Mouse (Mus musculus) brown adipose tissue, adult 24 weeks (tissue): ENCODE data around the gene Arhgef1. TPM values are rescaled to one million over a fixed set of nuclear protein-coding genes. Genes with fewer than 3 reads are reported as not detected.

Experiments
- H3K27ac ChIP-seq: fragments of 200-500 bp; replicated peaks from 2 replicates; pipeline ENCODE4 v1.5.1; 2012; ENCODE audit warnings: low read depth, mild to moderate bottlenecking, low read length
- H3K4me1 ChIP-seq: fragments of 200-500 bp; 2 replicates; pipeline ENCODE4 v1.6.1; 2012; ENCODE audit warnings: low read length, mixed read lengths; ENCODE audit not compliant: control insufficient read depth, insufficient read depth, insufficient read length
- H3K4me3 ChIP-seq: fragments of 200-500 bp; 2 replicates; pipeline ENCODE4 v1.5.1; 2012; ENCODE audit warnings: low read depth, mild to moderate bottlenecking, low read length, moderate library complexity; ENCODE audit not compliant: insufficient read depth
- polyA plus RNA-seq: library from polyadenylated mRNA; stranded (reverse); fragments of >200 nt; gene quantifications from 2 replicates; pipeline ENCODE4 v1.2.4, GENCODE M21; 2012; ENCODE audit not compliant: missing spikeins, insufficient read depth, insufficient read length

Gene Arhgef1
- polyA plus RNA-seq = 26.1 and 28.4 TPM in 2 replicates

DNA sequence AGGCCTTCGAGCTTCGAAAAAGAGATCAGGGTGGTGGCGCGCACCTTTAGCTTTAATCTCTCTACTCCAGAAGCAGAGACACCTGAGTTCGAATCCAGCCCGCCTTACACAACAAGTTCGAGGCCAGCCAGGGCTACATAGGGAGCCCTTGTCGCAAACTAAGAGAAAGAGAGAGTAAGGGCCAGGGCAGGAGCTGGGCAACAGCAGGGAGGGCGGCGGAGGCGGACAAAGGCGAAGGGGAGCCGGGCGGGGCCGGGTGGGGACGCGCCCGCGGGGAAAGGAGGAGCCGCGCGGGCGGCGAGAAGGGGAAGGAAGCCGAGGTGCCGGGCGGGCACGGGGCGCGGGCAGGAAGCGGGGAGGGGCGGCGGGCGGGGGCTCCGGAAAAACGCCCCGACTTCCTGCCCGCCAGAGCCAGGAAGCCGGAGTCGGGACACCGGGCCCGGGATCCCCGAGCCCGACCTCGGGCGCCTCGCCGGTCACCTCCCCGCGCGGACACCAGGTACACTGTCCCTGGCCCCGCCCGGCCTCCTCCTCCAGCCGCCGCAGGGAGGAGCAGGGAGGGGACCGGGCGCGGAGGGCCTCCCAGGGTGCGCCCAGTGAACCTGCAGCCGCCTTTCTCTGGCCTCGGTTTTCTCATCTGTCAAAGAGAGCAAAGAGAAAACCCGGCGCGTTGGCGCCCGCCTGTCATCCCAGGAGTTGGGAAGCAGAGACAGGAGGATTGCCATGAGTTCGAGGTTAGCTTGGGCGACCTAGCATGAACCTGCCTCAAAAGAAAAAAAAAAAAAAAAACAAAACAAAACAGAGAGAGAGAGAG, at the start of gene Arhgef1:
Gene Arhgef1 (plus strand): TSS at position 283 of the 814 bp plus-strand sequence.
- peak within 1 kb of the TSS; percentile 96 for H3K27ac ChIP-seq
- peak within 1 kb of the TSS; percentile 86 for H3K4me3 ChIP-seq
- no peaks in the 10 kb centered on the region for H3K4me1 ChIP-seq

DNA sequence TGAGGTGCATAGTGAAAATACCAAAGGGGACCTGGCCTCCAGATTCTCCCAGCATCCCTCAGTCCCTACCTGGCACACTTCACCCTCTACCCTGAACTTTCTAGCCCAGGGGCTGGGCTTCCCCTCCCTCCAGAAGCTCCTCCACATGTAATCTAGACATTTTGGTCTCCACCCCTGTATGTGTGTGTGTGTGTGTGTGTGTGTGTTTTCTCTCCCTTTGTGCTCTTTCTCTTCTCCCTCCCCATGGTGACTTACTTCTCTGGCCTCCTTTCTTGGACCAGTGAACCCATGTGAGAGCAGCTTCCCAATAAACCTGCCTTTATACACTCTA, 49.5 kb upstream of the Arhgef1 start:
- 0 out of 2 replicates have a peak, but pooled peaks cover 2% of the 10 kb centered on the region for H3K4me1 ChIP-seq
- no peak overlapping the region for H3K27ac ChIP-seq
- no peak overlapping the region for H3K4me3 ChIP-seq

DNA sequence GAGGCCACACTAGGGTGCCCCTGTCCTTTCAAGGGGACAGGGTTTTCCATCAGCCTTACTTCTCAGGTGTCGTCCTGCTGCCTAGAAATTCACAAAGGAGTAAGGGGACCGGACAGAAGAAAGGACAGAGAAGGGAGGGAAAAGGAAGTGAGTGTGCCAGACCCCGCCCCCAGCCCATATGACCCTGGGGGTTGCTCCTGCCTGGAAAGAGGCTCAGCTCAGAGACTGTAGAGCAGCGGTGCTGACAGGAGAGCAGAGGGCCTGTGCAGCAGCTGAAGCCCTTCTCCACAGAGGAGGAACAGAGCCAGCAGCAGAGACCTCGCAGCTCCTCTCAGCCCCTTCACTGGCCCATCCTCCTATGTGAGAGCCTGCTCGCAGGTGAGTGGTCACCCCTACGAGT, 49.0 kb upstream of the Arhgef1 start:
- H3K4me3 ChIP-seq = no peak overlapping the region
- 0 out of 2 replicates have a peak, but pooled peaks cover 2% of the 10 kb centered on the region for H3K4me1 ChIP-seq
- H3K27ac ChIP-seq = no peak overlapping the region

DNA sequence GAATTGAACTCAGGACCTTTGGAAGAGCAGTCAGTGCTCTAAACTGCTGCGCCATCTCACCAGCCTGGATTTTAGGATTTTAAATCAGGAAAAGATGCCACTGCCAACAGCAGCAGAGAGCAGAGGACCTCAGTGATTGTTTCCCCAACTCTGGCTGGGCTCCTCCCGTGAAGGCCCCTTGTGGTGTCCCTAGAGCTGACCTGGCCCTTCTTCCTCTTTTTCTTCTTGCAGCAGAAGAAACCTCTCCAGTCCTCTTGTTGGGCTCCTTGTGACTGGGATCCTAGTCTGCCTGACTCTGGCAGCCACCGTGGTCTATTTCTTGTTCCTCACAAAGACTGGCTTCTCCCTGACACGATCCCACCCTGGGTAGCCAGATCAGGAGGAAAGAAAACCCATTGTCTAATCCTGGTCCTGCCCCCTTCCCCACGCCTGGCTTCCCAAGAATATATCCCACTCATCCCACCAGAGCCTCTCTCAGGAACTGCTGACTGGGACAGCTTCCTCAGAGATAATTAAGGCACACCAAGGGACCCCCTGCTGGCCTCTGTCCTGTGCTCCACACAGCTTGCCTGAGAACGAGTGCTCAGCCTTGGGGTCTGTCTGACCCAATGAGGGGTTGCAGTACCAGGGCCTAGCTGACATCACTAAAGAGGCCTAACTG, 46.1 kb upstream of the Arhgef1 start:
- H3K4me3 ChIP-seq = no peak overlapping the region
- no peak overlapping the region for H3K27ac ChIP-seq
- no peaks in the 10 kb centered on the region for H3K4me1 ChIP-seq

DNA sequence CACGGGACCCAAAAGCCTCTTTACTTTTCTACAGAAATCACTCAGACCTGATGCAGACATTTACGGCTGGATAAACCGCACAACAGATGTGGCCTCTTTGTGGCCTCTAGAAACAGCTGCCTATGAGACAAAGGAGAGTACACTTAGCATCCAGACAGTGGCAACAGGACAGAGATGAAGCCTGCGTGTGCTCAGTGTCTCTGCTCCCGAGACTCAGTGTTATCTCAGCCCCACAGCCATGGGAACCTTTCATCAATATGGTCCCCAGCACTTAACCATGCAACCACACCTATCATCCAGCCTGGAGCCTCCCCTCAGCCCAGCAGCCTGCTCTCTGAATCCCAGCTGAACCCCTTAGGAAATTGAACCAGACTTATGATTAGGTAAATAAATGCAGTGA, 43.5 kb upstream of the Arhgef1 start:
- H3K4me1 ChIP-seq = no peaks in the 10 kb centered on the region
- H3K4me3 ChIP-seq = no peak overlapping the region
- no peak overlapping the region for H3K27ac ChIP-seq

DNA sequence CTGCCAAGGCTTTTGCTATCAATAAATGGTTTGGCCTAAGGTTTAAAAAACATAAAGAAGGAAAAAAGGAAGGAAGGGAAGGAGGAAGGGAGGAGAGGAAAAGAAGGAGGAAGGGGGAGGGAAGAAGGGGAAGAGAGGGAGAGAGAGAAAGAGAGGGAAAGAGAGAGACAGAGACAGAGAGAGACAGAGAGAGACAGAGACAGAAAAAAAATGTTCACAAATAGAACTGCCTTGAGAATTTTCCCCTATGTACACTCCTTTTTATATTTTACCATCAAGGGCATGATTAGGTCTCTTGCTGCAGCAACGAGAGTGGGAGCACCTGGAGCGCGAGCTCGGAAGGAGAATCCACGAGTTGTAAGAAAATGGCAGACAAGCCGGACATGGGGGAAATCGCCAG, 40.8 kb upstream of the Arhgef1 start, which contains the start of gene Gm9844:
Gene Gm9844 (plus strand): TSS at position 301 of the 400 bp plus-strand sequence.
- Histone ChIP-seq H3K4me3 (no peak within 1 kb of the TSS), H3K4me1 (no peaks in the 10 kb centered on the region), H3K27ac (no peak within 1 kb of the TSS)

DNA sequence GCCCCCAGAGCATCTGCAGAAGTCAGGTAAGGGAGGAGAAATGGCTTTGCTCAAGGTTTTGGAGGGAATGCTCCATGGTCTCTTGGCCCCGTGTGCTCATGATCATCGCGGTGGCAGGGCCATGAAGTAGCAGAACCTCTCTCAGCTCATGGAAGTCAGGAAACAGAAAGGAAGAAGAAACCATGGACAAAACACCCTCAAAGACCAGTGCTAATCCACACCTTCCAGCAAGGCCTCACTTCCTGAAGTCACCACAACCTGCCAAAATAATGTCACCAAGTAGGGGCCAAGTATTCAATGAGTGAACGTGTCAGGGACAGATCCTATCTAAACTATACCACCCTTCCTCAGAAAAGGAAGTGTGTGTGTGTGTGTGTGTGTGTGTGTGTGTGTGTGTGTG, 39.9 kb upstream of the Arhgef1 start:
- Histone ChIP-seq H3K27ac (no peak overlapping the region), H3K4me3 (no peak overlapping the region), H3K4me1 (no peaks in the 10 kb centered on the region)

DNA sequence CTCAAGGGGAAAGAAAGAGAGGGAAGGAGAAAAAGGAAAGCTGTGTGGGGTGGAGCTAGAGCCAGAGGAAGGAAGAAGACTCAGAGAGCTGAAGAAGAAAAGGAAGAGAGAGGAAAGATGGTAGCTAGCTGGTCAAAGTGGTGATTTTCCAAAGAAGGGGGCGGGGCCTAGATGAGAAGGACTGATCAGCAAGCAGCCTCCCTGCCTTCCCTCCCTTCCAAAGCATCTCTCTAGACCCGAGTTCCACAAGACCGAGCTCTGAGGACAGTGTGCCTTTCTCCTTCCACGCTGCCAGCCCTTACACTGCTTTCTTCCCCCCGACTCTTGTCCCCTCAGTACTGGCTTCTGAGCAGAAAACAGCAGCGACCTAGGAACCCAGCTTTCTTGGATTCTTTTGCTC, 38.6 kb upstream of the Arhgef1 start:
- Histone ChIP-seq H3K4me1 (no peaks in the 10 kb centered on the region), H3K27ac (no peak overlapping the region), H3K4me3 (no peak overlapping the region)

DNA sequence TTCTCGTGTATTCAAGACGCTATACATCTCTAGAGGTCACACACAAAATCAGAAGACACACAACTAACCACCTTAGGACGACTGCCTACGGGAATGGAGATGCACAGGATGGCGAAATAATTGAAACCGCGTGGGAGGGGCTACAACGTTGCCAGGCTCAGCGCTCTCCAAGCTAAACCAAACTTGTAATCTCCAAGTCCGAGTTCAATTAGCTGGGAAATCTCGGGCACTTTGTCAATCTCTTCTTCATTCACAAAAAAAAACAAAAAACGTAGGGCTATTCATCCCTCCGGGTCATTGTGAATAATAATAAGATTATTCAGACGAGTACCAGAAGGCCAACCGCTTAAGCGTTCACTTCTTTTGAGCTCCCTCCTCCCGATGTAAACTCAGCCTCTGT, 33.6 kb upstream of the Arhgef1 start:
- no peak overlapping the region for H3K4me3 ChIP-seq
- no peaks in the 10 kb centered on the region for H3K4me1 ChIP-seq
- no peak overlapping the region for H3K27ac ChIP-seq

DNA sequence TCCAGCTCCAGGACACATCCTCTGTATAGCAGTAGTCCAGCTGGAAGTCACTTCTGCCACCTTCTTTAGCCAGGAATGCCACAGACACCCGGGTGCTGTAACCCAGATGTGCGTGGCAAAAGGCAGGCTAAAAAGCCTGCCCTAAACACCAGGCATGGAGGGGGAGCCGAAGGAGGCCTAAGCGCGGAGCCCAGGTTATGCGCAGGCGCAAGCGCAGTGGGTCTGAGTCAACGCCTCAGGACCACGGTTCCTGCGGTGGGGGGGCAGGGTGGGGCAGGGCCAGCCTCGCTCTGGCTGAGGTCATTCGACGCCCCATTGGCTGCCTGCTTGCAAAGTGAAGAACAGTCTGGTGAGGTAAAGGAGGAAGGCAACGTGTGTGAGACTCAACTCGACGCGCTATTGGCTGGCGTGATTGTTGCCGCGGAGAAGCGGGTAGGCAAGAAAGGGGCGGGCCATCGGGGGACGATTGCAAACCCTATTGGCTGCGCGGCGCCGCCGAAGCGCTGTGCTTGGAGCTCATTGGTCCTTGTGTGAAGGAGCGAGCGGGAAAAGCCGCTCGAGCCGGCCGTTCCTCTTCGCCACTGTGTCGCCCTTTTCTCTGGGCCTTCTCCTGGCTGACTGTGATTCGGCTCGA, 33.1 kb upstream of the Arhgef1 start, which contains the start of the genes Lypd4 and Dmrtc2:
Gene Lypd4 (minus strand): TSS at position 410 of the 634 bp plus-strand sequence.
Gene Dmrtc2 (plus strand): TSS at position 526 of the 634 bp plus-strand sequence.
- no peak within 1 kb of the TSS for H3K4me3 ChIP-seq
- no peaks in the 10 kb centered on the region for H3K4me1 ChIP-seq
- H3K27ac ChIP-seq = no peak within 1 kb of the TSS

DNA sequence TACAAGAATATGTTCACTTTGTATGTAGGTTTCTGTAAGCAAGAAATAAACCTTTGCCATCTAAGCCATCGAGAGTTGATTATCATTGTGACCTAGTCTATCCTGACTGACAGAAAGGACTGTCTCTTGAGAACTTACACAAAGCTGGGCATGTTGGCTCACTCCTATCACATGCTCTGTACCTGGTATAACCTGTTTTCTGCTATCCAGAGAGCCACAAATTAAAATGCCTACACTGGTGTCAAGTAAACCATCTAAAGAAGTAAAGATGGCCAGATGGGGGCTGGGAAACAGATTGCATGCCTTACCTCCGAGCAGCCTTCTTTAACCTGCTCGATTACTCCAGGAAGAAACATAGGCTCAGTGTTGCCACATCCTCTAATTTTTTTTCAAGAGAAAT, 25.1 kb upstream of the Arhgef1 start:
- H3K4me1 ChIP-seq = no peaks in the 10 kb centered on the region
- no peak overlapping the region for H3K4me3 ChIP-seq

DNA sequence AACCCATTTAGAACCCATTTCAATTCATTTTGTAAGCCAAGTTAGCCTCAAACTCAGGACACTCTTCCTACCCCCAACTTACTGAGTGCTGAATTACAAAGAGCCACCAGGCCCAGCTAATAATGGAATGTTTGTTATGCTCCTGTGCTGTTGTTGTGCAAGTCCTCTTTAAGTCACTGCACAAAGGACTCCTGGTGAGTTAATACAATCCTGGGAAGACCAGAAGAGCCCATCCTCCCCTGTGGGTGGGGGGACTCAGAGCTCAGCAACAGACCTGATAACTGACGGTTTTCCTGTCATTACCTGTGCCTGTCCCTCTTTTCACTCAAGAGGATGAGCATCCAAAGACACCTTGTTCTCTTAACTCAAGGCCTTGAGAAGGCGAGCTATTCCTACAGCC, 23.1 kb upstream of the Arhgef1 start:
- H3K27ac ChIP-seq = no peak overlapping the region

More for the DNA sequence above, 25.1 kb upstream of the Arhgef1 start:
- no peak overlapping the region for H3K27ac ChIP-seq

DNA sequence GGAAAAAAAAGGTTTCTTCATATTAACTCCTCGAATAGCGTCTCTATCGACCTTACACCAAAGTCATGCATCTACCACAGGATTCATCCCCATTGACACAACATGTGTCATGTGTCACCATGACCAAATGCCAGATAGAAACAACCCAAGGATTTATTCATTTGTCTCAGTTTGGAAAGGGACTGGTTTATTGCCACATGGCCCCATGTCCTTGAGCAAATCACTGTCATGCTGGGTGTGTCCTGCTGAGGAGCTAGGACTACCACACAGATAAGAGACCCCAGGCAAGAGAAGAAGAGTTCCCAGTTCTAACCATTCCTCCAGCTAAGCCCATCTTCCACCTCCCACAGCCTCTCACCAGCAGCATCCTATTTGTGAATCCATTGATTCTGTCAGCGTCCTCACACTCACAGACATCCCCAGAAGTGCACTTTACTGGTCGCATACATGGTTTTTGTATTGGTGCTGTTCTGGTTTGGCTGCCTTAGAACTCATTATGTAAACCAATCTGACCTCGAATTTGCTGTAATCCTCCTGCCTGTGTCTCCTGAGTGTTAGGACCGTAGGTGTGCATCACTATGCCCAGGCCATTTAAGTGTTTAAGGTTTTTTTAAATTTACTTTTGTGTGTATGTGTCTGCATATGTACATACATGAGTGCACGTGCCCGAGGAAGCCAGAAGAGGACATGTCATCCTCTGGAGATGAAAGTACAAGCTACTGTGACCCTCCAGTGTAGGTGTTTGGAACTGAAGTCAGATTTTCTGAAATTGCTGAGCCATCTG, 20.1 kb upstream of the Arhgef1 start:
- Histone ChIP-seq H3K4me1 (no peaks in the 10 kb centered on the region), H3K4me3 (no peak overlapping the region), H3K27ac (no peak overlapping the region)

More for the DNA sequence above, 23.1 kb upstream of the Arhgef1 start:
- Histone ChIP-seq H3K4me1 (no peaks in the 10 kb centered on the region), H3K4me3 (no peak overlapping the region)

DNA sequence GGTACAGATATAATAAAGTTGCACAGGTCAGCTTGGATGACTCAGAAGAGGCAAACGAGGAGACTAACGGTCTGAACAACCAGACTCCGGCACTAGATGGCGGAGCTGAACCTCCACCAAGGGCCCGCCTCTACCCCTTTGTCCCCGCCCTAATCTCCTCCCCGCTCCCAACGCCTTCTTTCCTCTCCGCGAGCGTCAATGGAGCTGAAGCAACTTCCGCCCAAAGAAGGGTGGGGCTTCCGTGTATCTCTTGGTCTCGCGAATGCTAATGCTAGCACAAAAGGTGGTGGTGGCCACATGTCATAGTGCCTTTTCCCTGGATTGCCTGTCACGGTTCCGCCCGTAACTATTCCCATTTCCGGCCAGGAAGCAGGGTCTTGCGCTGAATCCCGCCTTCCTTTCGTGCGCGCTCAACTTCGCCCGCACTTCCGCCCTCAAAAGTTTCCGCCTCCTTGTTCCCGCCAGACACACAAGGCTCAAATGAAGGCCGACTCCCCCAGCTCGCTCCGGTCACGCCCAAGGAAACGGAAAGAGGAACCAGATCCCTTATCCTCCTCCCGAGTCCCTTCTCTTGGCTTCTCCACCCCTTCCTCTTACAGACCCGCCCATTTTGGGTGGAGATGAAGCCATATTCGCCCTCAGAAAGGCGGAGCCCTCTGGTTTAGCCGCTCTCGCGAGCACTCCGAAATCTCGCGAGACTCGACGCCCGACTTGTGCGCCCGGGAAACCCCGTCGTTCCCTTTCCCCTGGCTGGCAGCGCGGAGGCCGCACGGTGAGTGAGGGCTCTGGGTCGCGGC, 18.6 kb upstream of the Arhgef1 start, which contains the start of gene Rps19:
Gene Rps19 (plus strand): TSS at position 476 of the 797 bp plus-strand sequence.
- H3K4me1 ChIP-seq = no peaks in the 10 kb centered on the region
- H3K27ac ChIP-seq = peak within 1 kb of the TSS; percentile 83
- peak within 1 kb of the TSS; percentile 70 for H3K4me3 ChIP-seq
